Mouse (Mus musculus) heart, embryonic 11.5 days (tissue): ENCODE measurements around the gene Nubp1. TPM values are rescaled to one million over a fixed set of nuclear protein-coding genes. Genes with fewer than 3 reads are reported as not detected.
A peak's percentile ranks its signal among the peaks of the same experiment; 100 is the strongest.

Experiments used
- ATAC-seq: fragments of 200-750 bp; cut with Nextera tagmentation; replicated peaks from 2 replicates; pipeline ENCODE4 v1.8.0; 2017; ENCODE audit warnings: moderate library complexity; ENCODE audit not compliant: insufficient number of reproducible peaks, low FRiP score, low TSS enrichment
- H3K27ac ChIP-seq: fragments of 300-500 bp; sonication (generic); 2 replicates; pipeline ENCODE4 v1.5.1; 2014; ENCODE audit warnings: mild to moderate bottlenecking, low read depth, low read length
- H3K27me3 ChIP-seq: fragments of 300-500 bp; sonication (generic); 2 replicates; pipeline ENCODE4 v1.6.1; 2014; ENCODE audit warnings: mild to moderate bottlenecking, low read length, mixed read lengths; ENCODE audit not compliant: control insufficient read depth, insufficient read depth
- H3K36me3 ChIP-seq: fragments of 300-500 bp; sonication (generic); 2 replicates; pipeline ENCODE4 v1.6.1; 2014; ENCODE audit warnings: mild to moderate bottlenecking, low read length, moderate library complexity, mixed read lengths; ENCODE audit not compliant: control insufficient read depth, insufficient read depth
- H3K4me1 ChIP-seq: fragments of 300-500 bp; sonication (generic); 2 replicates; pipeline ENCODE4 v1.6.1; 2014; ENCODE audit warnings: low read length; ENCODE audit not compliant: control insufficient read depth, insufficient read depth
- H3K4me2 ChIP-seq: fragments of 300-500 bp; sonication (generic); 2 replicates; pipeline ENCODE4 v1.6.1; 2014; ENCODE audit warnings: mild to moderate bottlenecking, moderate library complexity
- H3K4me3 ChIP-seq: fragments of 300-500 bp; sonication (generic); 2 replicates; pipeline ENCODE4 v1.5.1; 2014; ENCODE audit warnings: low read depth, low read length
- H3K9ac ChIP-seq: fragments of 300-500 bp; sonication (generic); 2 replicates; pipeline ENCODE4 v1.6.1; 2014; ENCODE audit warnings: mild to moderate bottlenecking, low read depth, low read length, moderate library complexity
- H3K9me3 ChIP-seq: fragments of 300-500 bp; sonication (generic); replicated peaks from 2 replicates; pipeline ENCODE4 v1.6.1; 2016; ENCODE audit warnings: low read length; ENCODE audit not compliant: control insufficient read depth
- WGBS: fragments of 180-500 bp; shearing (Covaris S2); extraction: QIAGEN DNeasy Blood & Tissue Kit; methylation state at CpG from one replicate; pipeline ENCODE4 v1.1.7; 2014; ENCODE audit not compliant: insufficient replicate concordance; 5-methylcytosine and 5-hydroxymethylcytosine counted together
- polyA plus RNA-seq: library from polyadenylated mRNA; unstranded; fragments of >200 nt; fragmentation: Nextera tagmentation; extraction: Ambion mirVana; gene quantifications from 2 replicates; pipeline ENCODE4 v1.2.1, GENCODE M21; 2014

Nubp1 gene
- polyA plus RNA-seq, 1 experiment from 2014 or later: 49.8 TPM

DNA sequence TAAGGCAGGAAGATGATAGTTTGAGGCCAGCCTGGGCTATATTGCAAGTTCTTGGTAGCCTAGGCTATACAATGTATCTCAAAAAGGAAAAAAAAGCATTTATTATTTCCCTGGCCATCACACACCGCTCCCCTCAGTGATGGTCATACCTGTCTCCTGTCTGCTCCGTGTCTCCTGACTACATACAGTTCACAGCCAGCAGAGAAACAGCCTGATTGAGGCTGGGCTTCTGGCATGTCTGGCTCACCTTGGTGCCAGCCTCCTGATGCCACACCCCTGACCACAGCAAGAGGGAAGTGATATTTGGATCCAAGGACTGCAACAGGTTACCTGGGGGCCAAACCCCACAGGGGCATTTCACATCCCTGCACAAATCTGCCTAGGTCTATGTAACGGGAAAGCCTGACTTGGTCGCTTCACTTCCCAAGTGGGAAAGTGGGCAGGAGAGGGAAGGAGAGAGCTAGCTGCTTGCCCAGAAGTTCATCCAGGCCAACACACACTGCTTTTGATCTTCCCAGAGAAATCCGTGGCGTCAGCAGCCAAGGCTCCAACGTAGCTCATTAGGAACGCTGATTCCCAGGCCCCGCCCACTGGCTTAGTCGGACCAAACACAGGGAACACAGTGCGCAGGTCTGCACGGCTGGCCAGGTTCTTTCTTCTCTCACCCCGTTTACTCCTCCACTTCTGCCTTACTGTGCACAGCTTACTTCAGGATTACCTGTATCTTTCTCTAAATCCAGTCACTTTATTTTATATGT, 37.3 kb upstream of the Nubp1 start:
- H3K27me3 ChIP-seq: no peaks in the 10 kb centered on the region
- H3K4me3 ChIP-seq: peak overlapping the region; percentile 19; the same call in 1 of the 2 replicates
- no peaks in the 10 kb centered on the region for H3K4me1 ChIP-seq
- H3K27ac ChIP-seq: no peak overlapping the region
- no peaks in the 10 kb centered on the region for H3K9me3 ChIP-seq
- ATAC-seq: no peak; the same call in 1 of the 2 replicates
- peak overlapping the region; percentile 59 for H3K9ac ChIP-seq
- WGBS: 24% methylated on average over 13 of the region's 13 CpGs
- peak overlapping the region; percentile 58 for H3K4me2 ChIP-seq
- no peaks in the 10 kb centered on the region for H3K36me3 ChIP-seq

DNA sequence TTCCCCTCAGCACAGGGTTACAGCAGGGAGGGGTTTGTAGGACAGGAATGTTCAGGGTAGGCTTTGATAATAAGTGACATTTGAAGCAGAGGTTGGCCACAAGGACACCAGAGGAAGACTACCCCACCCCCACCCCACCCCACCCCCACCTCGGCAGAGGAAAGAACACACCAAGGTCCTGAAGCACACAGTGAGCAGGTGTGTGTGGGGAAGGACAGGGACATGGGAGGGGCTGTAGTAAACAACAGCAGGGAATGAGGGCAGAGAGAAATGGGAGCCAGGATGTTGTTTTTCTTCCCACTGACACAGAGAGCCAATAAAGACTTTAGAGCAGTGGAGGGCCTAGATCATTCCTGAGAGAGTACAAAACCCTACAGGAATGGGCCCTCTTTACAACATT, 34.5 kb upstream of the Nubp1 start:
- Histone ChIP-seq H3K4me3 (no peak overlapping the region), H3K36me3 (no peaks in the 10 kb centered on the region), H3K9ac (no peak overlapping the region), H3K4me2 (no peak overlapping the region), H3K4me1 (no peaks in the 10 kb centered on the region), H3K27me3 (no peaks in the 10 kb centered on the region), H3K9me3 (no peaks in the 10 kb centered on the region), H3K27ac (no peak overlapping the region)
- whole genome bisulfite sequencing: 39% methylated on average over 1 of the region's 1 CpGs
- no peak for ATAC-seq

DNA sequence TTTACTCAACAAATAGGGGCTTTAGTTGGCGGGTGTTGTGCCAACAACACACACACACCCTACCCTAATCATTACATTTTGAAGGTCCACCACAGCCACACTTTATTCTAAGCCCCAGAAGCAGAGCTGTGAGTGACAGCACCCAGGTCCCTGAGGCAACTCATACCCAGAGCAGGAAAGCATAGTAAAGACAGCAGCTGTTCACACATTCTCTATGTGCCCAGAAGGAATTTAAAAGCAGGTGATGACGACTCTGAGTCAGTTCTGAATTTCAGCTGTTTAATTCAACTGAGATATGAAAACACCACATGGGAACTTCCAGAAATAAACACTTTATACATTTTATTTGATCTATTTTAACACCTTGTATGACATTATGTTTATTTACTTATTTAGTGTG, 32.2 kb upstream of the Nubp1 start:
- no peak overlapping the region for H3K27ac ChIP-seq
- WGBS: 53% methylated on average over 2 of the region's 2 CpGs
- H3K4me1 ChIP-seq: peaks cover 4% of the 10 kb centered on the region; the same call in 1 of the 2 replicates
- no peaks in the 10 kb centered on the region for H3K36me3 ChIP-seq
- no peaks in the 10 kb centered on the region for H3K9me3 ChIP-seq
- H3K9ac ChIP-seq: no peak overlapping the region
- no peak for ATAC-seq
- H3K4me2 ChIP-seq: no peak overlapping the region
- no peaks in the 10 kb centered on the region for H3K27me3 ChIP-seq
- no peak overlapping the region for H3K4me3 ChIP-seq

DNA sequence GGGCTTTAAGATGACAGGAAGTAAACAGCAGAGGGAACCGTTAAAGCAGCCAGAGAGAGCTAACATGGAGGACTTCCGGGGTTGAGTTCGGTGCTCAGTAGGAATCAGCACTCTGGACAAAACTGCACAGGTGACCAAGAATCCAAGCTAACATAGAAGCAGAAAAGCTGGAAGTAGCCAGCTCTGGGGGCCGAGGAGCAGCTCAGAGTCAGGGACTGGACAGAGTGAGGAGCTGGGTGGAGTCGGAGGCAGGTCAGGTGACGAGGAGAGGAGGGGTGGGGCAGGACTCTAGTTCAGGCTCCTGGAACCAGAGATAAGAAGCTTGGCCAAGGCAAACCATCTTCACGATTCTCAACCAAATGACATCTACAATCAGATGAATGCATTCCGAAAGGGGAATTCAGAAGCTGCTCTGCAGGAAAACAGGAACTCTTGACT, 27.7 kb upstream of the Nubp1 start:
- Histone ChIP-seq H3K27me3 (peaks cover under 1% of the 10 kb centered on the region; the same call in 1 of the 2 replicates), H3K27ac (0 out of 2 replicates have a peak overlapping the region, but pooled peaks have one; percentile 22), H3K36me3 (no peaks in the 10 kb centered on the region), H3K4me3 (peak overlapping the region; percentile 27), H3K4me2 (peak overlapping the region; percentile 57), H3K9me3 (no peaks in the 10 kb centered on the region), H3K4me1 (peaks cover 4% of the 10 kb centered on the region; the same call in 1 of the 2 replicates), H3K9ac (no peak overlapping the region; the same call in 1 of the 2 replicates)
- 20% methylated on average over 8 of the region's 8 CpGs for WGBS
- ATAC-seq: peak; percentile 95

DNA sequence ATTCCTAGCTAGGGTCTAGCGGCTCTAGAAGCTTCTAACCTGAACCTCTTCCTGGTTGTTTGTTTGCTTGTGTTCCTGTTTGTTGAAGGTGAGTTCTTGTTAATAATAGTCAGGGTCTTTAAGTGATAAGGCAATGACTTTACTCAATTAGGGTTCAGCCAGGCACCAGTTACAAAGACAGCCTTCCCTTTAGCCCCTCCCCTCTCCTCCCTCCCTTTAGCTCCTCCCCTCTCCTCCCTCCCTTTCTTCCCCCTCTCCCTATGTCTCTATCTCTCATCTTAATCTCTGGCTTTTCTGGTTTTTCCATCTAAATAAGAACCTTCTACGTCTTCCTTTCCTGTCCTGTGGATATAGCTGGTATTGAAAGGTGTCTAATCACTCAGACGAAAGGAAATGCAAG, 27.2 kb upstream of the Nubp1 start:
- Histone ChIP-seq H3K36me3 (no peaks in the 10 kb centered on the region), H3K4me3 (no peak overlapping the region), H3K4me1 (peaks cover 4% of the 10 kb centered on the region; the same call in 1 of the 2 replicates), H3K27ac (0 out of 2 replicates have a peak overlapping the region, but pooled peaks have one; percentile 22), H3K9me3 (no peaks in the 10 kb centered on the region), H3K9ac (no peak overlapping the region; the same call in 1 of the 2 replicates), H3K4me2 (peak overlapping the region; percentile 57), H3K27me3 (peaks cover 3% of the 10 kb centered on the region; the same call in 1 of the 2 replicates)
- 68% methylated on average over 3 of the region's 3 CpGs for WGBS
- ATAC-seq: no peak

DNA sequence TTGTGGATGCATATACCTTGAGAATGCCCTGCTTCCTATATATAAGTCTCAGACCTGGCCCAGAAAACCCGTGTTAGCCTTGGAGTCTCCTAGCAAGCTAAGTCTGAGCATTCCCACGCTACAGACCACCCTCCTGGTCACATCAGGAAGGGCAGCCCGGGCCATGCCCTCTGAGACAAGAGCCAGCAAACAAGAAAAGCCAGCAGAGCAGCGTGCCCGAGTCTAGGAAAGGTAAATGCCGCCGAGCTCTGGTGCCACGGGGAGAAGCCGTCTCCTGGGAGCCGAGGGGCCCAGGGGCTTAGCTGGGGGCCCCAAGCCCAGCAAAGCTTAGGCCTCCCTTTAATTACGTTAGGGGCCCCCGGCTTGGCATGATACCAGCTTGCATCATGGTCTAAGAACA, 26.5 kb upstream of the Nubp1 start:
- no peak for ATAC-seq
- WGBS: 84% methylated on average over 12 of the region's 12 CpGs
- no peak overlapping the region for H3K4me2 ChIP-seq
- H3K27ac ChIP-seq: no peak overlapping the region
- H3K4me3 ChIP-seq: no peak overlapping the region
- peaks cover 4% of the 10 kb centered on the region; the same call in 1 of the 2 replicates for H3K4me1 ChIP-seq
- peaks cover 3% of the 10 kb centered on the region; the same call in 1 of the 2 replicates for H3K27me3 ChIP-seq
- H3K36me3 ChIP-seq: no peaks in the 10 kb centered on the region
- no peak overlapping the region for H3K9ac ChIP-seq
- no peaks in the 10 kb centered on the region for H3K9me3 ChIP-seq

DNA sequence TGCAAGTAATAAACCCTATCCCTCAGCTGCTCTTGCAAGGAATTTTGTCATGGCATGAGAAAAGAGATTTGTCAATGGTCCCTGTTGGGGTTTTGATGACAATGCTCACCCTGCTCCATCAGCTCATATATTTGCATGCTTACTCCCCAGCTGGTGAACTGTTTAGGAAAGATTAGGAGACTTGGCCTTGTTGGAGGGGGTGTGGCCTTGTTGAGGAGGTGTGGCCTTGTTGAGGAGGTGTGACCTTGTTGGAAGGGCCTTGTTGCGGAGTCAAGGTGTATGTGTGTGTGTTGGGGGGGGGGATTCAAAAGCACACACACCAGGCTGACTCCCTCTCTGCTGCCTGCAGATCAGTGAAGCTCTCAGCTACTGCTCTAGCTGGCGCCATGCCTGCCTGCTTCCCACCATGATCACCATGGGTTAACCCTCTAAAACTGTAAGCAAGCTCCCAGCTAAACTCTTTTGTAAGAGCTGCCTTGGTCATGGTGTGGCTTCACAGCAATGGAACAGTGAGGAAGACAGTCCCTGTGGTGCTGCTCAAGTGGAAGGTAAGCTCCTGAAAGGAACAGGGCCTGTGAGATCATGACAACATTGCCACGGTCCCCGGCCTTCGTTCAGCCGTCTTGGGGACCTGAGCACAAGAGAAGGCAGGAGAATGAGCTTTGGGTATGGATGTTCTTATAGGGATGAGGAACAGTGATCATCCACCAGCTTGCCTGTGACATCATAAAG, 22.9 kb upstream of the Nubp1 start:
- no peak overlapping the region for H3K27ac ChIP-seq
- WGBS: 84% methylated on average over 6 of the region's 6 CpGs
- H3K9me3 ChIP-seq: no peaks in the 10 kb centered on the region
- peaks cover 4% of the 10 kb centered on the region; the same call in 1 of the 2 replicates for H3K4me1 ChIP-seq
- H3K36me3 ChIP-seq: no peaks in the 10 kb centered on the region
- H3K4me2 ChIP-seq: no peak overlapping the region
- H3K27me3 ChIP-seq: peaks cover 3% of the 10 kb centered on the region
- no peak overlapping the region for H3K4me3 ChIP-seq
- no peak overlapping the region for H3K9ac ChIP-seq
- ATAC-seq: 0 out of 2 replicates have a peak, but pooled peaks have one; percentile 60

DNA sequence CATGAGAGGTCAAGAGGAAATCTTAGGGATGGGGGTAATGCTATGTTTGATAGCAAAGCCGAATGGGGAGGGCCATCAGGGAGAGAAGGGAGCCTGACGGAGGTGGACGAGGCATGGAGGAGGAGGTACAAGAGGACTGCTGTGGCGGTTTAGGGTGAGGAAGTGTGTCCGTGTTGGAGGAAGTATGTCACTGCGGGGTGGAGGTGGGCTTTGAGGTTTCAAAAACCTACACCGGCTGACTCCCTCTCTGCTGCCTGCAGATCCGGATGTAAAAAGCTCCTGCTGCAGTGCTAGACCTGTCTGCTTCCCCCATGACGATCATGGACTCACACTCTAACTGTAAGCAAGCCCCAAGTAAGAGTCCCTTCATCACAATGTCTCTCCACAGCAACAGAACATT, 19.2 kb upstream of the Nubp1 start:
- no peak overlapping the region for H3K4me3 ChIP-seq
- H3K4me2 ChIP-seq: no peak overlapping the region
- H3K36me3 ChIP-seq: no peaks in the 10 kb centered on the region
- no peak overlapping the region for H3K9ac ChIP-seq
- no peaks in the 10 kb centered on the region for H3K4me1 ChIP-seq
- peaks cover 11% of the 10 kb centered on the region for H3K27me3 ChIP-seq
- no peak overlapping the region for H3K27ac ChIP-seq
- 80% methylated on average over 9 of the region's 9 CpGs for WGBS
- H3K9me3 ChIP-seq: no peaks in the 10 kb centered on the region
- ATAC-seq: no peak
